Mouse (Mus musculus) erythroblast, adult 5-6 weeks (primary cell): ENCODE results near the gene Tti1. TPM values are rescaled to one million over a fixed set of nuclear protein-coding genes. Genes with fewer than 3 reads are reported as not detected.

Source experiments
- total RNA-seq, 2 experiments: library from RNA; stranded (forward) in 1 of 2; stranded (reverse) in 1 of 2; fragments of 150-400 nt in 1 of 2; fragments of 200-764, 138-1000 nt in 1 of 2; gene quantifications; 2 replicates each; pipeline versions ENCODE4 v1.2.3 to v1.2.4; 2015 to 2017; ENCODE audit warnings: low replicate concordance in 2 of 2

Tti1 gene
- total RNA-seq, 2 experiments from 2014 or later, result 1.3 to 12.6 TPM

Other genes with a start within 250 kb of the Tti1 start
- not detected in 2 replicates for gene Vstm2l, start 113.8 kb downstream of the Tti1 start, total RNA-seq (2015; ENCODE audit: low replicate concordance)
- not detected in 2 replicates for gene Vstm2l, start 113.8 kb downstream of the Tti1 start, total RNA-seq (2017; ENCODE audit: low replicate concordance)
- gene Rprd1b, start 64 bp upstream of the Tti1 start, total RNA-seq (2015; ENCODE audit: low replicate concordance), result 19.2 and 20.8 TPM in 2 replicates
- 25.5 and 31.2 TPM in 2 replicates for gene Rprd1b, start 64 bp upstream of the Tti1 start, total RNA-seq (2017; ENCODE audit: low replicate concordance)
- 2.1 and 3.8 TPM in 2 replicates for gene Tgm2, start 118.0 kb upstream of the Tti1 start, total RNA-seq (2015; ENCODE audit: low replicate concordance)
- gene Tgm2, start 118.0 kb upstream of the Tti1 start, total RNA-seq (2017; ENCODE audit: low replicate concordance), result 6.6 and 9.6 TPM in 2 replicates
- gene D630003M21Rik, start 200.8 kb upstream of the Tti1 start, total RNA-seq (2015; ENCODE audit: low replicate concordance), result not detected in 2 replicates
- gene D630003M21Rik, start 200.8 kb upstream of the Tti1 start, total RNA-seq (2017; ENCODE audit: low replicate concordance), result not detected in 2 replicates
- not detected in 2 replicates for gene Bpi, start 229.7 kb upstream of the Tti1 start, total RNA-seq (2015; ENCODE audit: low replicate concordance)
- gene Bpi, start 229.7 kb upstream of the Tti1 start, total RNA-seq (2017; ENCODE audit: low replicate concordance), result not detected in 2 replicates